Mouse (Mus musculus) layer of hippocampus, adult 9-10 months (tissue): Measurements from ENCODE around the gene Ebf4.

Experiments used
- DNase-seq: peaks from one replicate; pipeline ENCODE4 v3.0.0; 2022; ENCODE audit warnings: low spot score

Ebf4 gene

GRCm38 (mm10) chr2:130294936-130295277, at the start of gene Ebf4:
Gene Ebf4 (plus strand): TSS chr2:130295169.
- no peak for DNase-seq

GRCm38 (mm10) chr2:130246912-130247311, 48.1 kb upstream of the Ebf4 start:
- peak; percentile 29 for DNase-seq

DNA sequence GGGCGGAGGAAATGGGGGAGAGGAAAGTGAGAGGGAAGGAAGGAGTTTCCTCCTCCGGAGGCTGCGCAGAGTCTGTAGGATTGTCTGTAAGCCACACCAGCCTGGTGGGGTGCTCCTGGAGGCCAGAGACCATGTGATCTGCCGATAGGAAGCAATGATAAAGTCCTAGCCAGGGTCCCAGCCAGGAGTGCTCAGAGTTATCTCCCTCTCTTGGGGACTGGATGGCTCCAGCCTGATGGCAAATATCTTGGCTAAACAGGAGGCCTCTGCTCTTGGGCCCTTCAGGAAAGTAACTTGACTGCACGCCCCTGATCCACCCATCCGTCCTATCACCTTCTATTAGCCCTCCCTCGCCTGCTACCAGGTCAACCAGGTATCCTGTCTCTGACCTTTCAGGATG, 46.7 kb upstream of the Ebf4 start:
- no peak for DNase-seq

DNA sequence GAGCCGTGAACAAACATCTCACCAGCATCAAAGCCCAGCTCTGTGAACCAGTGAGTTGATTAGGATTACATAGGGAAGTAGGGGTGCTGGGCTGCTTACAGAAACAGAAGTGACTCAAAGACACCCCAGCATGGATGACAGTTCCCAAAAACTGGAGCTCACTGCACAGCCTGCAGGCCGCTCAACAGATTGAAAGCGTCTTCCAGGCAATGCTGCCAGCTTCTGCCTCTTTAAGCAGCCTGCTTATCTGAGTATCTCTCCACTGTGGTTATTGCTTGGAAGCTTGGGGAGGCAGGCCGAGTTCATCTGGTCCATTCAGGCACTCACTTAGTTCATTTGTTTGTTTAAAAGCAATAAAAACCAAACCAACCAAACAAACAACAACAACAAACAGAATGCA, 38.2 kb upstream of the Ebf4 start:
- no peak for DNase-seq

DNA sequence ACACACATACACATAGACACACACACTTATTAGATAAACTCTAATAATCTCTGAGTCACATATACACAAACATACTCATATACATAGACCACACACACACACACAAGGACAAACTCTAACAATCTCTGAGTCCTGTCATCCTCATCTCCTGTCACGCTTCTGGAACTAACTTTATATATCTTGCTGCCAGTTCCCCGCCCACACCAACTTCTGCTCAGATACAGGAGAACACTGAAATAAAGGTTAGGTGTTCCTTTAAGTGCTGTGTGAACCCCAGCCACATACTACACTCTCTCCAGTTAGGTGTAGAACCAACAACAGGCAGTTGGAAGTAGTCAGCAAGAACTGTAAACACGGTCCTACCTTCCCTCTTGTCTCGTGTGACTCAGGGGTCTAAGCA, 34.1 kb upstream of the Ebf4 start:
- DNase-seq, result no peak

GRCm38 (mm10) chr2:130261914-130262313, 33.1 kb upstream of the Ebf4 start:
- no peak for DNase-seq

- DNase-seq, result no peak
Measured at GRCm38 (mm10) chr2:130262398-130262797, 32.6 kb upstream of the Ebf4 start.

GRCm38 (mm10) chr2:130265520-130265919, 29.4 kb upstream of the Ebf4 start:
- DNase-seq, result no peak

DNA sequence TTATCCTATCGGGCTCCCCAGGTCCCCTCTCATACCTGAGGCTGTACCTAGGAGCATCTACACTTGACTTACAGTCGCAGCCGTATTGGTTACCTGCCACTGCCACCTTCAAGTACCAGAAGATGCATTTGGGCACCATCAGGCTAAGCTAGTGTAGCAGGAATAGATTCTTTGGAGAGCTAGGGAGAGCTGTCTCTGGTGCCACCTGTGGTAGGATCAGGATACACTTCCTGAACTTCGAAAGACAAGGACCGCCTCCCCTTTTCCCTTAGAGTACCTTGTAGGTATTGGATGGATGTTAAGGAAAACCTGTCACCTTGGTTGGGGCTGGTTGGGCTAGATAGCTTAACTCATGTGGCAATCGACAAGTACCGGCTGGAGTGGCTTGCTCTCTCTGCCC, 26.9 kb upstream of the Ebf4 start:
- DNase-seq, result no peak

DNA sequence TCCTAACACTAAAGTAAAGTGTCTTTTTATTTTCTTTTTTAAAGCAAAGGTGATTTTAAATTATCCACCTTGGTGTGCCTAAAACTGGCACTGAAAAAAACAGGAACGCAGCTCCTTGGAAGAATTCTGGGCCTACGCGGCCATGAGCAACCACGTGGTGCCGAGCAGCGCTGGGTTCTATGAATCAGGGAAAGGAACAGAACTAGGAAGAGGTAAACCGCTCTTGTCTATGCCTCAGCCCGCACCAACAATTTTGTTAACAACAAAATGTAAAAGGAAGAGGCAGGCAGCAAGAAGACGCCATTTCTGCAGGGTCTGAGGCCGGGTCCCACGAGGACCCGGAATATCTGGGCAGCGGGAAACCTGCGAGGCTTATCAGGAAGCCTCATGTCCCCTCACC, 21.2 kb upstream of the Ebf4 start:
- no peak for DNase-seq

GRCm38 (mm10) chr2:130274149-130274861, 20.7 kb upstream of the Ebf4 start, which contains the start of gene Nop56:
Gene Nop56 (plus strand): TSS chr2:130274430.
- DNase-seq, result peak; percentile 99

GRCm38 (mm10) chr2:130274862-130275261, 20.1 kb upstream of the Ebf4 start:
- DNase-seq, result no peak

- no peak for DNase-seq
Measured at GRCm38 (mm10) chr2:130275649-130276048, 19.3 kb upstream of the Ebf4 start.

DNA sequence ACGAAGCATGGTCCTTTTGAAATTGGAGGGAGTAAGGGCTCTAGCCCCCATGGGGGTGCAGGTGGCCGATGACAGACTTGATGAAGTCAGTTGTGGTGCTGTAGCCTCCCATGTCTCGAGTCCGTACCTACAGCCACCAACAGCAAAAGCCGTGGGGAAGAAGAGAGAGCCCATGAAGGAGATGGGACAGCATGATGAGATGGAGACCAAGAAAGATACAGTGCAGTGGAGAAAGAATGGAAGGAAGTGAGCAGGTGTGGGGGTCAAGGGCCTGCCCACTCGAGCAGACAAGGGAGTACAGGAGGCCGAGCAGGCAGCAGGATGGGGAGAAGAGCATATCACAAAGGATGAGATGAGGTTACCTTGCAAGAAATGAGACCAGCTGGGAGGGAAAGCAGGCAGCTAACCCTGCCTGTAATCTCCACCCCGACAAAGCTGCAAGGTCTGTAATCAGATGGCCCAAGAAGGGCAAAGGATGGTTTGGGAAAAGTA, 15.3 kb upstream of the Ebf4 start:
- DNase-seq, result no peak

DNA sequence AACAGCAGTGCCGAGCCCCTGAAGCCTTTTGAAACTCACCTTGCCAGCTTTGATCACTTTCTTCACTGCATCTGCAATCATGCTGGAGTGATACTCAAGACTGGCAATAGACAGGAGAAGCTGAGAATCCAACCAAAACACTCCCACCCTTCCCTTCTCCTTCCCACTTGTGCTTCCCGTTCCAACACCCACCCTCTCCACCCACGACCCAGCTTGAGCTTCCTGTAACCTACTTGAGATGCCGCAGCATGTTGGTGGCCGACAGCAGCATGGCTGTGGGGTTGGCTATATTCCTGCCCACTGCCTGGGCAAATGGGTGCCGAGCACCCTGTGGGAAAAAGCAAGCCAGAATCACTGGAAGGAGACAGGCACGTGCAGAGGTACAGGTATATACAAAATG, 14.7 kb upstream of the Ebf4 start:
- no peak for DNase-seq

- peak; percentile 48 for DNase-seq
Measured at GRCm38 (mm10) chr2:130280818-130281217, 14.2 kb upstream of the Ebf4 start.

DNA sequence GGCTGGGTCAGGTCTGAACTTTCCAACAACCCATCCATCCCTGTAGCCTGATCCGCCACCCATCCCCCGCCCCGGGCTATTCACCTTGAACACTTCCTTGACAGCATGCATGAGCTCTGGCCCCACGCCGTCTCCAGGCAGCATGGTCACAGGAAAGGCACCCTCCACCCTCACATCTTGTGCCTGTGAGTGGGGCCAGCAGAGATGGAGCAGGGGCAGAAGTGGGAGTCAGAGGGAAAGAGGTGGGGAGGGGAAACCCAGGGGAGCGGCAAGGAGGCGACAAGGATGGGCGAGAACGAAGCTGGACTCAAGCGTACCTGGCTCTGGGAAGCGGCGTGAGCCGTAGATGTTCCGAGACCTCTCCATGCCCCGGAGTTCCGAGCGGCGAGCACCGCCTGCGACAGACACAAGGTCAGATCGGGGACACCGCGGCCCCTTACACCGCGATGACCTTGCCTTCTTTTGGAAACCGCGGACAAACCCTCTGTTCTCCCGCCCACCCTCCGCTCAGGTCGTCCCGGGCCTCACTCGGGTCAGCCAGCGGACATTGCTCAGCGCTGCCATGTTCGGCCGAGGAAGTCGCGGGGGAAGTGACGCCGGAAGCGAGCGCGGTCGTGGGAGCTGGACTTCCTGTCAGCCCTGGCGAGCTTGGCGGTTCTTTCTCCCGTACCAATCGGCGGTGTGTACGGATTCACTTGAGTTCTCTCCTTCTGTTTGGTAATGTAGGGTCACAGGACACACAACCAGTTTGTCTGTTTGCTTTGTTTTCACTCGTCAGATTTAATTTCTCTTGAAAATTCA, 10.9 kb upstream of the Ebf4 start, which contains the start of gene Idh3b:
Idh3b (minus strand) TSS at position 694 of the 801 bp plus-strand sequence.
- DNase-seq, result peak; percentile 47

DNA sequence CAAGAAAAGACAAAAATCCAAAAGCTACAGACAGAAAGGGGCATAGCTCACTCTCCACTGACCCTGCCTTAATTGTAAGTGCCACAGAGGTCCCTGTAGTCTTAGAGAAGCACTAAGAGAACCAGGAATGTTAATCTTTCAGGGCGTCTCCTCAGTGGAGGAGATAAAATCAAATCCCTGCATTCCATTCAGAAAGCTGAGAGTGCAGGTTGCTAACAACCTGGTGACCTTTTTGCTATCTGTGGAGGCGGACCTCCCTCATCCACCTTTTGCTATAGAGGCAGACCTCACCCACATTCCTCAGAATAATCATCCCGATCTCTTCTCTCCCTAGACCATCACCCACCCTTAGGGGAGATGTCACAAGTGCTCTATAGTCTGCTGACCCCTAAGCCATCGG, 5.9 kb upstream of the Ebf4 start:
- no peak for DNase-seq

DNA sequence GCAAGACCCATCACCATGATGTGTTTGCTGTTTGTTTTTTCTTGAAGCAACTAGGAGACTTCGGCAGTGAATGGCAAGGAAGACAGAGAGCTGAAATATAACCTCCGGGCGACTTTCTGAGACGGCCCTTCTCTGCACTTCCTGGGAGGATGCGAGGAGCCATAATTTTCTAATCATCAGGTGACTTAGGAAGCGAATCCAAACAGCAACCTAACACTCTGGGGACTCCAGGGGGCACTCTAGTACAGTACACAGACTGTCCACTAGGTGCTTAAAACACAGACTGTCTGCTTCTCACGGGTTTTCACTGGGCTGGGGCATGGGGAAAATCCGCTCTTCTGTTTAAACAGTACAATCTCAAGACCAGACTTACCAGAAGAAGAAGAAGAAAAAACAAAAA, 3.5 kb upstream of the Ebf4 start:
- peak; percentile 74 for DNase-seq

GRCm38 (mm10) chr2:130293009-130293408, 2.0 kb upstream of the Ebf4 start:
- DNase-seq, result no peak

DNA sequence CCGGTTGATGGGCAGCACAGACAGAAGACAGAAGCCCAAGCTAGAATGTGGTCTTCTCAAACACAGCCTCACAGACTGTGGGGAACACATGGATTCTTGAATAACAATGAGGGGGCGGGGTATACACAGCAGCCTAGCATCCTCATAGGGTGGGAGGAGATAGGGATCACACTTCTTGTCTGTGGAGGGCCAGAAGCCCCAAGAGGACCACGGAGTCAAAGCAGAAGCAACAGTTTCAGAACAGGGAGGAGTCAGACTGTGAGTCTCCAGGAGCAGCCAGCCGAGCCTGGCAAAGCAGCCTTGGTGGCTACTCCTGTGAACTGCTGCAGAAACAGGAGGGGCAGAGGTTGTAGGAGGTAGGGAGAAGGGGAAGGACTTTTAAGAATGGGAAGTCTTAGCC, 1.5 kb upstream of the Ebf4 start:
- DNase-seq, result no peak

DNA sequence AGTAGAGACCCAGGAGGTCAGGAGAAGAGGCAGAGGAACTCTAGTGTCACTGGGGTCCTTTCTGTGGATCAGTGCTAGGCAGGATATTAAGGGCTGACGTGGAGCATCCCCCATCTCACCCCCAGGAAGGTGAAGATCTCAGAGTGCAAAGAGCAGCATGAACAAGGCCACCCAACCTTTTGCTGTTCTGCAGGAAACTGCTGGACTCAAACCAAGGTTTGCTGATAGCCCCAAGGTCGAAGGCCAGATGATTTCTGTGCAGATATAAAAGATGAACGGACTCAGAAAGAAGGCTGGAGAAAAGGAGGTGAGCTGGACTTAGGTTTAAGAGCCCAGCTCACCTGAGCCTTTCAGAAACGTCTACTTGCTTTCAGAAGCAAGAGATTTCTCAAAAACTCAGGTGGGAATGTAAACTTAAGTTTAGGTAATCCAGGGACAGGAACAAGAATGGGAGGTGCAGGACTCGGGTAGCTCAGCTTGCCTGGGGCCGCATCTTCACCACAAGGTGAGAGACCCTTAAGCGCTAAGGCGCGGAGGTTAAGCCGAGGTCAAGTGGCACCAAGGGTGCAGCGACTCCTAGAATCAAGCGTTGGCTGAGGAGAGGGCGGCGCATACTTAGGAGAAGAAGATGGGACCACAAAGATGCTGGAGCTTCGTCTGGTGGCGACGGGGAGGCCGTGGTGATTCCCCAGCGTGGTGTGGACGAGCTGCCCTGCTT, 592 bp upstream of the Ebf4 start:
- no peak for DNase-seq
